Mouse (Mus musculus) left cerebral cortex, adult 18-20 months (tissue): ENCODE data around the gene C2cd5. TPM values are rescaled to one million over a fixed set of nuclear protein-coding genes. Genes with fewer than 3 reads are reported as not detected.

ENCODE experiments used
- DNase-seq, 2 experiments: peaks; one replicate each; pipeline ENCODE4 v3.0.0; 2021 to 2022; ENCODE audit warnings: low spot score in 2 of 2, mixed read lengths in 1 of 2
- total RNA-seq, 2 experiments: library from RNA; stranded (reverse); gene quantifications; 2 replicates each; pipeline ENCODE4 v1.2.3; 2021

C2cd5 gene
- total RNA-seq, 2 experiments from 2014 or later = 89.5 to 92.6 TPM

GRCm38 (mm10) chr6:143073914-143074313 is 26.0 kb downstream of the C2cd5 start:
- no peak for DNase-seq

- DNase-seq = no peak
Observed at GRCm38 (mm10) chr6:143073476-143073875, 26.5 kb downstream of the C2cd5 start.

GRCm38 (mm10) chr6:143072412-143073014 is 27.4 kb downstream of the C2cd5 start:
- DNase-seq = no peak

GRCm38 (mm10) chr6:143070736-143071135 is 29.2 kb downstream of the C2cd5 start:
- DNase-seq = no peak

- DNase-seq = no peak
Observed at GRCm38 (mm10) chr6:143070019-143070418, 29.9 kb downstream of the C2cd5 start.

- DNase-seq = no peak
Observed at GRCm38 (mm10) chr6:143069606-143070005, 30.3 kb downstream of the C2cd5 start.

- no peak for DNase-seq
Observed at GRCm38 (mm10) chr6:143068181-143068915, 31.6 kb downstream of the C2cd5 start.

GRCm38 (mm10) chr6:143067654-143068053 is 32.3 kb downstream of the C2cd5 start:
- no peak for DNase-seq

GRCm38 (mm10) chr6:143066859-143067258 is 33.1 kb downstream of the C2cd5 start:
- no peak for DNase-seq

GRCm38 (mm10) chr6:143064047-143064446 is 35.9 kb downstream of the C2cd5 start:
- no peak for DNase-seq

GRCm38 (mm10) chr6:143057601-143058000 is 42.3 kb downstream of the C2cd5 start:
- DNase-seq = peak in 1 of 2 experiments; percentile 45

- no peak for DNase-seq
Observed at GRCm38 (mm10) chr6:143051566-143051965, 48.4 kb downstream of the C2cd5 start.

- no peak for DNase-seq
Observed at GRCm38 (mm10) chr6:143049791-143050555, 50.0 kb downstream of the C2cd5 start.

- no peak for DNase-seq
Observed at GRCm38 (mm10) chr6:143049117-143049516, 50.8 kb downstream of the C2cd5 start.

GRCm38 (mm10) chr6:143047538-143048258 is 52.2 kb downstream of the C2cd5 start:
- DNase-seq = no peak

- DNase-seq = no peak
Observed at GRCm38 (mm10) chr6:143041578-143041977, 58.4 kb downstream of the C2cd5 start.

- DNase-seq = no peak
Observed at GRCm38 (mm10) chr6:143035261-143035660, 64.7 kb downstream of the C2cd5 start.

- DNase-seq = no peak
Observed at GRCm38 (mm10) chr6:143034503-143034902, 65.4 kb downstream of the C2cd5 start.

GRCm38 (mm10) chr6:143030521-143030920 is 69.4 kb downstream of the C2cd5 start:
- no peak for DNase-seq

GRCm38 (mm10) chr6:143027896-143028295 is 72.0 kb downstream of the C2cd5 start:
- DNase-seq = no peak

GRCm38 (mm10) chr6:143027402-143027801 is 72.5 kb downstream of the C2cd5 start:
- no peak for DNase-seq
